ENCODE assay signal across 17 mouse cellular contexts in the genomic region with DNA sequence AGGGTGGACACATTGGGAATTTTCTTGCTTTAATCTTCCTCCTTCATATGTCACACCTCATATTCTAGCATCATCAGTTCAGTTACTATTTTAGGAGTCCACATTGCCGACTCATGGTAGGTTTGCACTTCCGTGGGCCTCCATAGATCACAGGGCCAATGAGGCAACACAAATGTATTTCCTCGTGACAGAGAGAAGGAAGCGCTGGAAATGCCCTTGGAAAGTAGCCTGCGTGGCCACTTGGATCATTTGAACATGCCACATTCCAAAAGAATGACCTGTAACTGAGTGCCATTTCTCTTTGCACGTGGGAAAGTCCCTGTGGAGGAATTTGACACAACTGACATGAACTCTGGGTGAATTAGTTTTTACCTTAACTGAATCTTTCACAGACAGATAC.
A peak's percentile ranks its signal among the peaks of the same experiment; 100 is the strongest.
DNase-seq lines count a peak whose midpoint lies in the region; ATAC-seq and TF ChIP-seq lines count a peak whose summit lies in the region.
"Had no signal": no experiment of that assay in that cellular context is flagged by ENCODE, and none has a peak within 500 bp of the region (broad histone marks: within the 10 kb centered on the region; RNA-seq: fewer than 3 reads in every experiment).

No protein-coding gene starts in this region.

- POLR2A ChIA-PET in Patski (lab: Charles Lee), result no interaction called here

- H3K36me3 ChIP-seq in hindbrain, embryonic 13.5 days, result no peaks in the 10 kb centered on the region
- H3K36me3 ChIP-seq: embryonic facial prominence, embryonic 12.5 days; forebrain, embryonic 12.5 days; hindbrain, embryonic 15.5 days; limb, embryonic 10.5 days; liver, embryonic 13.5 days had no signal

- CTCF ChIA-PET in Patski (lab: Charles Lee), result no interaction called here

- in situ Hi-C loops in Patski (cut with MboI; ENCODE audit: low pct_unique_long_range_greater_than_20kb), result no loop called here

- peak; percentile 92 for DNase-seq in heart, adult 11 months
- no peak for DNase-seq in heart, adult 8-10 months (ENCODE audit: low spot score)
- peak; percentile 73 for DNase-seq in 3134 (ENCODE audit: extremely low read depth, insufficient read length, low spot score)
- peak; percentile 44 for DNase-seq in Patski (ENCODE audit: low read depth, low spot score)
- peak; percentile 35 to 54 for DNase-seq in kidney, postnatal 25 days
- no peak for DNase-seq in spleen, adult 12 weeks (ENCODE audit: low spot score)
- DNase-seq in layer of hippocampus, postnatal 25 days (ENCODE audit: extremely low spot score in 1 of 2, low spot score in 1 of 2), result no peak
- DNase-seq: adrenal gland, adult 8-10 months; liver, embryonic 13.5 days; right cerebral cortex, postnatal 14 days; thymus, adult 18-20 months had no signal

- no peak overlapping the region for H3K9ac ChIP-seq in hindbrain, embryonic 13.5 days
- H3K9ac ChIP-seq: embryonic facial prominence, embryonic 12.5 days; forebrain, embryonic 12.5 days; hindbrain, embryonic 15.5 days; liver, embryonic 13.5 days had no signal

- H3K27ac ChIP-seq in hindbrain, embryonic 13.5 days, result no peak overlapping the region
- H3K27ac ChIP-seq: embryonic facial prominence, embryonic 12.5 days; forebrain, embryonic 12.5 days; hindbrain, embryonic 15.5 days; kidney, postnatal 0 days; limb, embryonic 10.5 days; liver, embryonic 13.5 days had no signal

- peaks cover 5% of the 10 kb centered on the region; the same call in 1 of the 2 replicates for H3K4me1 ChIP-seq in hindbrain, embryonic 13.5 days (replicated peaks)
- H3K4me1 ChIP-seq: embryonic facial prominence, embryonic 12.5 days; limb, embryonic 10.5 days had no signal

- no peak overlapping the region for H3K4me2 ChIP-seq in hindbrain, embryonic 13.5 days
- H3K4me2 ChIP-seq: embryonic facial prominence, embryonic 12.5 days; forebrain, embryonic 12.5 days; hindbrain, embryonic 15.5 days; liver, embryonic 13.5 days had no signal

- no peaks in the 10 kb centered on the region for H3K9me3 ChIP-seq in hindbrain, embryonic 13.5 days
- H3K9me3 ChIP-seq: embryonic facial prominence, embryonic 12.5 days; forebrain, embryonic 12.5 days; hindbrain, embryonic 15.5 days; limb, embryonic 10.5 days; liver, embryonic 13.5 days had no signal

- no peak overlapping the region for H3K4me3 ChIP-seq in hindbrain, embryonic 13.5 days
- H3K4me3 ChIP-seq: embryonic facial prominence, embryonic 12.5 days; forebrain, embryonic 12.5 days; hindbrain, embryonic 15.5 days; limb, embryonic 10.5 days; liver, embryonic 13.5 days had no signal

- H3K27me3 ChIP-seq in Patski, result no peaks in the 10 kb centered on the region
- no peaks in the 10 kb centered on the region for H3K27me3 ChIP-seq in hindbrain, embryonic 13.5 days
- H3K27me3 ChIP-seq: embryonic facial prominence, embryonic 12.5 days; forebrain, embryonic 12.5 days; hindbrain, embryonic 15.5 days; liver, embryonic 13.5 days had no signal

- no peak for TF ChIP-seq CTCF in Patski (IDR thresholded peaks at IDR 0.05)

- ATAC-seq in Patski, result peak; percentile 62
- ATAC-seq in hindbrain, embryonic 13.5 days (ENCODE audit: low FRiP score), result no peak

- 68% methylated on average over 6 of the region's 6 CpGs for WGBS in hindbrain, embryonic 13.5 days

Comparison
In these comparisons a context has a peak if more than half of its experiments do, and no peak if none do; other contexts are left out.
1. DNase-seq: peak in heart, adult 11 months (single experiment), 3134 (single experiment), Patski (single experiment) and kidney, postnatal 25 days (2 of 2); none in heart, adult 8-10 months (single experiment), spleen, adult 12 weeks (single experiment) and layer of hippocampus, postnatal 25 days (0 of 2).